Mouse (Mus musculus) lung, embryonic 14.5 days (tissue): ENCODE data around the gene Adgrd1. TPM values are rescaled to one million over a fixed set of nuclear protein-coding genes. Genes with fewer than 3 reads are reported as not detected.

ENCODE experiments used
- ATAC-seq: fragments of 200-750 bp; cut with Nextera tagmentation; 2 replicates; pipeline ENCODE4 v1.8.0; 2017; ENCODE audit warnings: mild to moderate bottlenecking, moderate TSS enrichment, moderate library complexity; ENCODE audit not compliant: insufficient read depth
- DNase-seq: peaks from one replicate; pipeline ENCODE4 v3.0.0-alpha.2; 2015
- H3K27ac ChIP-seq: fragments of 300-500 bp; sonication (generic); 2 replicates; pipeline ENCODE4 v1.5.1; 2014; ENCODE audit warnings: low read depth, mild to moderate bottlenecking, moderate library complexity
- H3K27me3 ChIP-seq: fragments of 300-500 bp; sonication (generic); 2 replicates; pipeline ENCODE4 v1.6.1; 2014; ENCODE audit warnings: low read length, control low read depth; ENCODE audit not compliant: insufficient read depth
- H3K36me3 ChIP-seq: fragments of 300-500 bp; sonication (generic); 2 replicates; pipeline ENCODE4 v1.6.1; 2014; ENCODE audit warnings: control low read depth; ENCODE audit not compliant: insufficient read depth
- H3K4me1 ChIP-seq: fragments of 300-500 bp; sonication (generic); 2 replicates; pipeline ENCODE4 v1.6.1; 2014; ENCODE audit warnings: antibody characterized with exemption, control low read depth; ENCODE audit not compliant: insufficient read depth
- H3K4me2 ChIP-seq: fragments of 300-500 bp; sonication (generic); 2 replicates; pipeline ENCODE4 v1.6.1; 2014; ENCODE audit warnings: mild to moderate bottlenecking
- H3K4me3 ChIP-seq: fragments of 300-500 bp; sonication (generic); 2 replicates; pipeline ENCODE4 v1.5.1; 2014; ENCODE audit warnings: low read depth, low read length
- H3K9ac ChIP-seq: fragments of 300-500 bp; sonication (generic); 2 replicates; pipeline ENCODE4 v1.6.1; 2014
- H3K9me3 ChIP-seq: fragments of 300-500 bp; sonication (generic); 2 replicates; pipeline ENCODE4 v1.6.1; 2016; ENCODE audit warnings: low read depth, low read length, control low read depth
- CTCF ChIP-seq: IDR thresholded peaks from 2 replicates; pipeline ENCODE4 v1.5.1; 2016; ENCODE audit warnings: antibody characterized with exemption, low read depth
- WGBS: fragments of 180-500 bp; shearing (Covaris S2); extraction: QIAGEN DNeasy Blood & Tissue Kit; methylation state at CpG from one replicate; pipeline ENCODE4 v1.1.7; 2014; 5-methylcytosine and 5-hydroxymethylcytosine counted together
- polyA plus RNA-seq: library from polyadenylated mRNA; unstranded; fragments of >200 nt; fragmentation: Nextera tagmentation; extraction: Ambion mirVana; gene quantifications from 2 replicates; pipeline ENCODE4 v1.2.1, GENCODE M21; 2014

The Adgrd1 gene
- polyA plus RNA-seq, 1 experiment from 2014 or later, result 0.47 TPM

DNA sequence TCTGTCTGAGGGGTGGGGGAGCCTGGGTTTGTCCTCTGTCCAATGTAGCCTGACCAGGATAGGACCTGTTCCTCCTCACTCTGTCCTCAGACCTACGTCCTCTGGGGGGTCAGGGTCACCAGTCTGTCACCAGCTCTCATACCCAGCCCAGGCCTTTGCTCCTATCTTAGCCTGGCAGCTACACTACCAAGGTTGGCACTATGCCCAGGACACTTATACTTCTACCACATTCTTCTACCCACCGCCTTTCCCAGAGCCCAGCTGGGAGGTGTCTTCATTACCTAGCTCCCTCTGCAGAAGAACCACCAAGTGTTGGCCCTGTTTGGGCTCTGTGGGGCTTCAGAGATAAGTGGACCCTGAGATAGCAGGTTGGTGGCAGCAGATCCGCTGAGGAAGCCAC, 103.6 kb downstream of the Adgrd1 start:
- Histone ChIP-seq H3K27ac (no peak overlapping the region), H3K4me1 (no peaks in the 10 kb centered on the region), H3K4me2 (no peak overlapping the region), H3K9ac (no peak overlapping the region), H3K9me3 (no peaks in the 10 kb centered on the region), H3K36me3 (no peaks in the 10 kb centered on the region), H3K27me3 (no peaks in the 10 kb centered on the region), H3K4me3 (no peak overlapping the region)
- no peak for TF ChIP-seq CTCF
- no peak for DNase-seq
- WGBS, result 64% methylated on average over 3 of the region's 3 CpGs
- ATAC-seq, result no peak

DNA sequence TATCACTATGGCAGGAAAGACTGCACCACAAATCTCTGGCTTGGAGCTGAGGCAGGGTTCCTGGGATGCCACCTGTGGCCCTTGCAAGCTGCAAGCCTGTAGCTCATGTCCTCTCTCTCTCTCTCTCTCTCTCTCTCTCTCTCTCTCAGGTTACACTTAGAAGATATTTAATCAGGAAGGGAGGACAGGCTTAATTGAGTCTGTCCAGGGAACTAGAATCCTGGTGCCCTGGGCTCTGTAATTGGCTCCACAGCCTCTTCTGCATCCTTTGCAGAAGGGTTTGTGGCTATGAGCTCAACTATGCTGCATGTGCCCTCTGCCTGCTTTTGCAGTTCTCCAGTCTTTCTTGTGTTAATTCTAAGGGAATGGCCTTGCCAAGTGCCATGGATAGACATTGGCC, 111.7 kb downstream of the Adgrd1 start:
- Histone ChIP-seq H3K4me1 (no peaks in the 10 kb centered on the region), H3K36me3 (no peaks in the 10 kb centered on the region), H3K4me2 (no peak overlapping the region), H3K9me3 (no peaks in the 10 kb centered on the region), H3K4me3 (no peak overlapping the region), H3K9ac (no peak overlapping the region), H3K27me3 (no peaks in the 10 kb centered on the region), H3K27ac (no peak overlapping the region)
- TF ChIP-seq CTCF, result no peak
- DNase-seq (no peak), ATAC-seq (no peak)

DNA sequence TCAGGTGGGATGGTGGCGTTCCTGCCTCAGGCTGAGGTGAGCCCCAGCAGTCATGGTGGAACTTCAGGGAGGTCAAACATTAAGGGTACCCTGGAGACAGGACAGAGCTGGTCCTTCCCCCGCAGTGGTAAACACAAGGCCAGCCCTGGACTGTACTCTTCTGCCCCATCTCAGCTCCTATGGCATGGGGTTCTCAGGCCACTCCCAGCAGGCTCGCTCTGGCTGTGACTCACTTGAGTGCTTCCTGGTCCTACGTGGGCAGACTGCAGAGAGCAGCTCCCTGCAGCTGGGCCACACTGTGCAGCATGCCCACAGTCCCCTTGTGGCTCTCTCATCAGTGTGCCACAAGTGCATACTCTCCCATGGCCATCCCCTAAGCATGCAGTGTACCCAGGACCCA, 112.3 kb downstream of the Adgrd1 start:
- ATAC-seq (no peak), DNase-seq (no peak)
- H3K36me3 ChIP-seq, result no peaks in the 10 kb centered on the region
- TF ChIP-seq CTCF, result no peak
- H3K9me3 ChIP-seq, result no peaks in the 10 kb centered on the region
- H3K27ac ChIP-seq, result no peak overlapping the region
- no peaks in the 10 kb centered on the region for H3K27me3 ChIP-seq
- no peak overlapping the region for H3K4me2 ChIP-seq
- H3K9ac ChIP-seq, result no peak overlapping the region
- no peak overlapping the region for H3K4me3 ChIP-seq
- no peaks in the 10 kb centered on the region for H3K4me1 ChIP-seq
- 68% methylated on average over 4 of the region's 4 CpGs for WGBS

DNA sequence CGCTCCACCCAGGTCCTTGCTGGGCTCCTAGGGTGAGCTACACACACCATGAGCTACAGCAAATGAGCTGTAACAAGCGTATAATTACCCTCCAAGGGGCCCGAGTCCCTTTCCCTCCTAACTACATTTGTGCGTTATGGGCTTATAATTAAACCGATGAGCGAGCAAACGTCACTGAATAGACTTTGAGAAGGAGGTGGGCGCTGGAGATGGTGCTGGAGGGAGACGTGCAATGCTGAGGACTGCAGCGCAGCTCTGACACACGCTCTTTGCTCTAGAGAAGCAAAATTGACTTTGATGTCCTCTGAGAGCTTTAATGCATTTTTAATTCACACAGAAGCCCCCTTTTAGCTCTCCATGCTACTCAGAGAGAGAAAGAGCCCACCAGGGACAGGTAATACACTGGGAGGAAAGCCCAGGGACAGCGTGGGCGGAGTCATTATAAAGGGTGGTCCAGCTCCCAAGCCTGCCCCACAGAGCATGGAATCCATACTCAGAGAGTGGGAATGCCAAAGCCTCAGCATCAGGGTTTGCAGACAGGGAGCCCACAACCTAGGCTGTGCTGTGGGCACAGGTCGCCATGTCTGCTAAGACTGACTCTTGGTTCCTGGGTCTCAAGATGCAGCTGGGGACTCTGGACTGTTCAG, 115.0 kb downstream of the Adgrd1 start:
- no peak overlapping the region for H3K4me2 ChIP-seq
- no peak overlapping the region for H3K4me3 ChIP-seq
- H3K9ac ChIP-seq, result no peak overlapping the region
- no peak for DNase-seq
- H3K4me1 ChIP-seq, result no peaks in the 10 kb centered on the region
- no peak for ATAC-seq
- no peaks in the 10 kb centered on the region for H3K9me3 ChIP-seq
- no peaks in the 10 kb centered on the region for H3K27me3 ChIP-seq
- no peaks in the 10 kb centered on the region for H3K36me3 ChIP-seq
- H3K27ac ChIP-seq, result no peak overlapping the region
- TF ChIP-seq CTCF, result no peak
- 68% methylated on average over 14 of the region's 14 CpGs for WGBS

DNA sequence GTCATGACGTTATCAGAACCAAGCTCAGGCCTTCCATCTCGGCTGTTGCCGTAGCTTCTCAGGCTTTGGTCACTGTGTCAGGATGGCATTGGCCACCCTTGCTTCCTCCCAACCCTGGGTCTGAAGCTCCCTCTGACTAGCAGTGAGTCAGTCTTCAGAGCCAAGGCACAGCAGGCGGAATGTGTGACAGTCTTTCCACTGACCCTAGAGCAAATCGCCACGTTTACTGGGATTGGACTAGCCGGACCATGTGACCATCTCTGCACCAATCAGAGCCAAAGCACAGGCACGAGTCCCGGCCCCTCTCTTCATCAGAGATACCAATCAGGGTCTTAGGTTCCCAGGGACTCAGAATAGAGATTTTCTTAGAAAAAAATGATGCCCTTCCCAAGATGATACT, 117.5 kb downstream of the Adgrd1 start:
- H3K27me3 ChIP-seq, result no peaks in the 10 kb centered on the region
- no peaks in the 10 kb centered on the region for H3K36me3 ChIP-seq
- no peak for TF ChIP-seq CTCF
- DNase-seq, result peak; percentile 5
- no peak for ATAC-seq
- H3K4me2 ChIP-seq, result no peak overlapping the region
- H3K27ac ChIP-seq, result no peak overlapping the region
- 38% methylated on average over 9 of the region's 9 CpGs for WGBS
- H3K4me1 ChIP-seq, result no peaks in the 10 kb centered on the region
- H3K9ac ChIP-seq, result no peak overlapping the region
- H3K4me3 ChIP-seq, result no peak overlapping the region
- H3K9me3 ChIP-seq, result no peaks in the 10 kb centered on the region

DNA sequence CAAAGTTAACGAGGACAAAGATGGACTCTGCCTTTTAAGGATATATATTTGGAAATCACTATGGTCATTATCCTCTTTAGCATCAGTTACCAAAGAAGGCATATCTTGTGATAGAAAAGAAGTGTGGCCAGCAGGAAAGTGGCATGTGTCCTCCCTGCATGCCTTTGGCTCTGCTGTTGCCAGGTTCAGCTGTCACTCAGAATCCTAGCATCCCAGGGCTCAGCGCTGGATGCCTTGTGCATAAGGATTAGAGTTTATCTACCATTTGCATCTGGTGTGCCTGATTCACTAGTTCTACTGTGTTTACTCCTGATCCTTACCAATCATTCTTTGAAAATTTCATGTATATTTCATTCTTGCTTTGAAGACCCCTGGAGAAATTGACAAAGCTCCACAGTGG, 119.5 kb downstream of the Adgrd1 start:
- 85% methylated on average over 2 of the region's 2 CpGs for WGBS
- H3K4me1 ChIP-seq, result no peaks in the 10 kb centered on the region
- H3K4me2 ChIP-seq, result no peak overlapping the region
- no peaks in the 10 kb centered on the region for H3K27me3 ChIP-seq
- no peak overlapping the region for H3K4me3 ChIP-seq
- no peak for TF ChIP-seq CTCF
- no peak overlapping the region for H3K9ac ChIP-seq
- H3K36me3 ChIP-seq, result no peaks in the 10 kb centered on the region
- ATAC-seq (no peak), DNase-seq (no peak)
- H3K27ac ChIP-seq, result no peak overlapping the region
- no peaks in the 10 kb centered on the region for H3K9me3 ChIP-seq

DNA sequence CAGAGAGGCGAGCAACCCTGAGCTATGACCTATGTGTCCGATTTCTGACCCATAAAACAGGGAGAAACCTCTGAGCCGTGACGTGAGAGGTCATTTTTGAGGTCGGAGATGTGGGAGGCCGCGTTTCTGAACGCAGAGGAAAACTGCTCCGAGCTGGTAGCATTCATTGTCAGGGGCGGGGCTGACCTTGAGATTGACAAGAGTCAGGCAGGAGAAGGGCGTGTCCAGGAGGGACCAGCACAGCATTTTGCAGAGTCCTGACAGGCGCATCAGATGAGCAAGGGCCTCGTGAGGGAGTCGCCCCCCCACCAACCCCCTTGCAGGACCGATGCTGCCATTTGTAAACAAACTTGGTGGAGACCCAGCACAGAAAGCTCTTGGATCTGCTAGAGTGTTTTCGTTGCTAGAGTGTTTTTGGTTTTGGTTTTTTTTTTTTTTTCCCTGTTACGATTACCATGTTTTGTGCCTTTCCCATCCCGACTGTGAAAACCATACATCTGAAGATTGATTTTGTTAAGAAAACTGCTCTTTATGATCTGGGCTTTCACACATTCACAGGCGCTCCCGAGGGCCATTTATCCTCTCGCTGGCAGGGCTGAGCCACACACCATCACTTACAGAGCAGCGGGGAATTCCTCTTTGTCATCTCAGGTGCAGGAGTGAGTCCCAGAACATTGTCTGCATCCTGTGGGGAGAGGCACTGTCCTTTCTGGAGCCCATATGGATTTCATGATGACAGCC, 121.1 kb downstream of the Adgrd1 start:
- no peak overlapping the region for H3K9ac ChIP-seq
- H3K4me2 ChIP-seq, result peak overlapping the region; percentile 40
- WGBS, result 7% methylated on average over 22 of the region's 22 CpGs
- H3K4me3 ChIP-seq, result no peak overlapping the region
- DNase-seq, result no peak
- TF ChIP-seq CTCF, result no peak
- no peaks in the 10 kb centered on the region for H3K4me1 ChIP-seq
- no peak overlapping the region for H3K27ac ChIP-seq
- no peak for ATAC-seq
- H3K36me3 ChIP-seq, result no peaks in the 10 kb centered on the region
- no peaks in the 10 kb centered on the region for H3K9me3 ChIP-seq
- H3K27me3 ChIP-seq, result no peaks in the 10 kb centered on the region

DNA sequence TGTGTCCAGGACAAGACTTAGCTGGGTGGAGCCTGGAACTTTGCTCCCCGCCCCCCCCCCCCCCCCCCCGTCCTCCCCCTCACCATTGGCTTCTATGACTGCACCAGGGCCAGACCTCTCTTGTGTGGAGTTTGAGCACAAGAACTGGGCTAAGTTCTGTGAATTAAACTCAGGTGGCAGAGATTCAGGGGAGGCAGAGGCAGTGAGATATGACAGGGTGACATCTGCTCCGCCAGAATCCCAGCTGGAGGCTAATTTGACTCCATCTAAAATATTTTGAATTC, 121.6 kb downstream of the Adgrd1 start:
- ATAC-seq, result no peak
- Histone ChIP-seq H3K4me3 (no peak overlapping the region), H3K27me3 (no peaks in the 10 kb centered on the region), H3K4me2 (no peak overlapping the region), H3K9ac (no peak overlapping the region), H3K36me3 (no peaks in the 10 kb centered on the region), H3K9me3 (no peaks in the 10 kb centered on the region), H3K27ac (no peak overlapping the region), H3K4me1 (no peaks in the 10 kb centered on the region)
- DNase-seq, result no peak
- no peak for TF ChIP-seq CTCF
- WGBS, result 14% methylated on average over 2 of the region's 3 CpGs
